Mouse (Mus musculus) liver, adult 2 months (tissue): Measurements from ENCODE around the gene Slc12a5. TPM values are rescaled to one million over a fixed set of nuclear protein-coding genes. Genes with fewer than 3 reads are reported as not detected.

Source experiments
- DNase-seq: peaks from one replicate; pipeline ENCODE4 v3.0.0-alpha.2; 2011; ENCODE audit warnings: low read depth, low spot score; ENCODE audit errors: extremely low read depth
- H3K27ac ChIP-seq: fragments of 200-500 bp; replicated peaks from 2 replicates; pipeline ENCODE4 v1.5.1; 2012; ENCODE audit warnings: low read depth, mild to moderate bottlenecking, control low read depth, inconsistent platforms, low read length; ENCODE audit not compliant: insufficient read depth
- H3K27me3 ChIP-seq: fragments of 200-500 bp; 2 replicates; pipeline ENCODE4 v1.6.1; 2012; ENCODE audit warnings: mild to moderate bottlenecking, moderate library complexity, low read length, inconsistent platforms; ENCODE audit not compliant: control insufficient read depth, insufficient read depth
- H3K36me3 ChIP-seq: fragments of 200-500 bp; 2 replicates; pipeline ENCODE4 v1.6.1; 2012; ENCODE audit warnings: low read length, inconsistent platforms; ENCODE audit not compliant: control insufficient read depth, insufficient read depth
- H3K4me1 ChIP-seq: fragments of 200-500 bp; 2 replicates; pipeline ENCODE4 v1.6.1; 2011; ENCODE audit warnings: low read length; ENCODE audit not compliant: control insufficient read depth, insufficient read depth
- H3K4me3 ChIP-seq: fragments of 200-500 bp; 2 replicates; pipeline ENCODE4 v1.5.1; 2011; ENCODE audit warnings: low read depth, mild to moderate bottlenecking, control low read depth, low read length, moderate library complexity; ENCODE audit not compliant: insufficient read depth
- H3K79me2 ChIP-seq: fragments of 200-500 bp; 2 replicates; pipeline ENCODE4 v1.6.1; 2012; ENCODE audit warnings: inconsistent platforms, mild to moderate bottlenecking, low read length, moderate library complexity; ENCODE audit not compliant: control insufficient read depth, insufficient read depth
- H3K9ac ChIP-seq: fragments of 200-500 bp; 2 replicates; pipeline ENCODE4 v1.6.1; 2012; ENCODE audit warnings: low read depth, mild to moderate bottlenecking, control low read depth, inconsistent platforms, low read length
- CTCF ChIP-seq: fragments of 200-500 bp; IDR thresholded peaks from 2 replicates; pipeline ENCODE4 v1.5.1; 2011; ENCODE audit warnings: low read depth, low read length, control low read depth
- POLR2A ChIP-seq: fragments of 200-500 bp; IDR thresholded peaks from 2 replicates; pipeline ENCODE4 v1.6.1; 2011; ENCODE audit warnings: low read length, control low read depth; ENCODE audit not compliant: insufficient read depth; ENCODE audit errors: extremely low read depth
- WGBS: fragments of 180-500 bp; shearing (Covaris S2); methylation state at CpG from one replicate; pipeline ENCODE4 v1.1.7; 2018; 5-methylcytosine and 5-hydroxymethylcytosine counted together
- polyA plus RNA-seq: library from polyadenylated mRNA; depleted of rRNA; stranded (reverse); fragments of >200 nt; gene quantifications from 2 replicates; pipeline ENCODE4 v1.2.3, GENCODE M21; 2012
- total RNA-seq: library from RNA; depleted of rRNA; stranded (reverse); fragments of >200 nt; gene quantifications from 2 replicates; pipeline ENCODE4 v1.2.3, GENCODE M21; 2014

The Slc12a5 gene
- total and polyA plus RNA-seq, 2 experiments = 0.46 to 1.1 TPM

- H3K27ac ChIP-seq = no peak overlapping the region
- no peak for DNase-seq
- H3K27me3 ChIP-seq = peaks cover 16% of the 10 kb centered on the region
- TF ChIP-seq POLR2A (no peak), CTCF (peak; percentile 25; the same call in 1 of the 2 replicates)
- WGBS = 82% methylated on average over 4 of the region's 4 CpGs
- H3K36me3 ChIP-seq = no peaks in the 10 kb centered on the region
- H3K9ac ChIP-seq = no peak overlapping the region
- H3K4me3 ChIP-seq = no peak overlapping the region
- H3K4me1 ChIP-seq = no peaks in the 10 kb centered on the region
- no peaks in the 10 kb centered on the region for H3K79me2 ChIP-seq
Observed at GRCm38 (mm10) chr2:164951745-164952144, 8.9 kb upstream of the Slc12a5 start.

GRCm38 (mm10) chr2:164952448-164952847 is 8.2 kb upstream of the Slc12a5 start:
- WGBS = 39% methylated on average over 13 of the region's 13 CpGs

GRCm38 (mm10) chr2:164953224-164953623 is 7.4 kb upstream of the Slc12a5 start:
- Histone ChIP-seq H3K4me1 (no peaks in the 10 kb centered on the region), H3K27me3 (peaks cover 16% of the 10 kb centered on the region), H3K36me3 (no peaks in the 10 kb centered on the region), H3K27ac (no peak overlapping the region), H3K4me3 (no peak overlapping the region), H3K9ac (no peak overlapping the region), H3K79me2 (no peaks in the 10 kb centered on the region)
- WGBS = 1% methylated on average over 21 of the region's 21 CpGs
- no peak for TF ChIP-seq POLR2A
- TF ChIP-seq CTCF = peak; percentile 94
- peak; percentile 43 for DNase-seq

More at GRCm38 (mm10) chr2:164952448-164952847, 8.2 kb upstream of the Slc12a5 start:
- no peak for DNase-seq
- no peak overlapping the region for H3K4me3 ChIP-seq
- no peaks in the 10 kb centered on the region for H3K4me1 ChIP-seq
- no peak for TF ChIP-seq POLR2A
- no peak overlapping the region for H3K9ac ChIP-seq
- no peaks in the 10 kb centered on the region for H3K36me3 ChIP-seq
- H3K79me2 ChIP-seq = no peaks in the 10 kb centered on the region
- H3K27ac ChIP-seq = no peak overlapping the region
- peaks cover 16% of the 10 kb centered on the region for H3K27me3 ChIP-seq

- no peak for DNase-seq
- Histone ChIP-seq H3K4me1 (no peaks in the 10 kb centered on the region), H3K36me3 (no peaks in the 10 kb centered on the region), H3K27ac (no peak overlapping the region), H3K9ac (no peak overlapping the region), H3K79me2 (no peaks in the 10 kb centered on the region), H3K4me3 (no peak overlapping the region), H3K27me3 (peaks cover 3% of the 10 kb centered on the region; the same call in 1 of the 2 replicates)
- TF ChIP-seq POLR2A (no peak), CTCF (no peak)
- WGBS = 73% methylated on average over 4 of the region's 4 CpGs
Observed at GRCm38 (mm10) chr2:164955725-164956124, 4.9 kb upstream of the Slc12a5 start.

- Histone ChIP-seq H3K9ac (no peak overlapping the region), H3K4me3 (no peak overlapping the region), H3K4me1 (no peaks in the 10 kb centered on the region), H3K79me2 (no peaks in the 10 kb centered on the region), H3K27me3 (no peaks in the 10 kb centered on the region), H3K36me3 (no peaks in the 10 kb centered on the region), H3K27ac (no peak overlapping the region)
- DNase-seq = no peak
- TF ChIP-seq POLR2A (no peak), CTCF (no peak)
- WGBS = 67% methylated on average over 5 of the region's 5 CpGs
Observed at GRCm38 (mm10) chr2:164956195-164956594, 4.4 kb upstream of the Slc12a5 start.

GRCm38 (mm10) chr2:164957548-164958315 is 2.9 kb upstream of the Slc12a5 start:
- no peak for TF ChIP-seq CTCF
- no peak for TF ChIP-seq POLR2A
- 68% methylated on average over 9 of the region's 9 CpGs for WGBS
- H3K79me2 ChIP-seq = no peaks in the 10 kb centered on the region
- H3K4me3 ChIP-seq = no peak overlapping the region
- H3K4me1 ChIP-seq = no peaks in the 10 kb centered on the region
- no peak overlapping the region for H3K27ac ChIP-seq
- H3K27me3 ChIP-seq = no peaks in the 10 kb centered on the region
- no peak for DNase-seq
- no peaks in the 10 kb centered on the region for H3K36me3 ChIP-seq
- no peak overlapping the region for H3K9ac ChIP-seq
